Mouse (Mus musculus): ENCODE data around the gene C8g. TPM values are rescaled to one million over a fixed set of nuclear protein-coding genes. Genes with fewer than 3 reads are reported as not detected.

Gene C8g
- polyA plus RNA-seq, 1 experiment from 2014 or later = 7.2 TPM

DNA sequence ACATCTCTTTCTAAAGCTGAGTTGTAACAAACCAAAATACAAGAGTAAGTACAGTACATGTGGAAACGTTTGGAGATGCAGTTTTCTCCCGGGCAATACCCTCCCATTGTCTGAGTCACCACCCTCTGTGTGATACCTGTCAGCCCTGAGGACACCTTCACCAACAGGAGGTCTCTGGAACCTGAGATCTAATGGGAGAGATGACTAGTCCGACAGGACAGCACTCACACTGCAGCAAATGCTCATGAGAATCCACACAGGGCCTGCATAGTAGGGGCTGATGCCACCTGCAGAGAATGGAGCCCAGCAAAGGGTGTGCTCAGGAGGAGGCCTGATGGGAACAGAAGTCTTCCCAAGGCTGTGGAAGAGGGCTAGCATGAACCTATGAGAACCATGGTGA is 40.1 kb downstream of the C8g start:
- Histone ChIP-seq H3K9me3 (replicated peaks) (no peaks in the 10 kb centered on the region), H3K4me3 (replicated peaks) (peak overlapping the region; percentile 62), H3K4me2 (replicated peaks) (peak overlapping the region; percentile 80), H3K9ac (no peak overlapping the region), H3K4me1 (peaks cover 39% of the 10 kb centered on the region), H3K36me3 (0 out of 2 replicates have a peak, but pooled peaks cover 9% of the 10 kb centered on the region), H3K27me3 (no peaks in the 10 kb centered on the region), H3K27ac (replicated peaks) (peak overlapping the region; percentile 86)
- ATAC-seq (ENCODE audit: insufficient number of reproducible peaks, low FRiP score, low TSS enrichment, low read depth) = no peak
- WGBS = 14% methylated on average over 3 of the region's 3 CpGs

DNA sequence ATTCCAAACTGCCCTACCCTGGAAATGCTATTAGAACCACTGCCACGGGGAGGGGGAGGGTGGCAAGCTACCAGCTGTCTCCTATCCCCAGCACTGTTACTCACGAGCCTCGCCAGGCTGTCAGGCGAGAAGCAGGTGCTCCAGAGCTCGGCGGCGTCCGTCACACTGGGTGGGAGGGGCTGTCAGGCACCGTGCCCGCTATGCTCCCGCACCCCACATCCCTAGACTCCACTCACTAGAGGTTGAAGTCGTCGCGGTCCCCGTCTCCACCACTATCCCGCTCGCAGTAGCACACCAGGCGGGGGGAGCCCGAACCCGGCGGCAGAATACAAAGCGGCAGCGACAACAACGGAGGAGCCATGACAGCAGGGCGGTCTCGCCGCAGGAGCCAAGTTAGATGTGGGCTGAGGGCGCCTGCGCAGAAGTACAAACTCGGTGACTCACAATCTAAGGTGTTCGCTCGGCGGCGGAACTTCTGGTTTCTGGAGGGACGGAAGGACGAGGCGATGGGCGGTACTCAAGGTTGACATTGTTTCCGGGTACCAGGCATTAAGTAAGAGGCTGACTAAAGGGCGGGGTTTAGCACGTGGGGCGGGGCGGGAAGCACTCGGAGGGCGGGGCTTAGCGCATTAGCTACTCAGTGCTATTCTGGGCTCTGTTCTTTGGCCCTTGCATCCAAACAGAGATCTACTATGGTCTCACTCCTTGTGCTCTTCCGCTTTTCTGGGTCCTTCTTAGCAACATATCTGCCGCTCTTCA is 40.8 kb downstream of the C8g start, which contains the start of gene Paxx:
TSS of gene Paxx (minus strand) at position 544 of the 759 bp plus-strand sequence.
- no peaks in the 10 kb centered on the region for H3K27me3 ChIP-seq
- peak; percentile 91 for ATAC-seq (ENCODE audit: insufficient number of reproducible peaks, low FRiP score, low TSS enrichment, low read depth)
- H3K4me1 ChIP-seq = peaks cover 35% of the 10 kb centered on the region
- WGBS = 2% methylated on average over 48 of the region's 48 CpGs
- H3K4me3 ChIP-seq (replicated peaks) = peak within 1 kb of the TSS; percentile 62
- H3K9ac ChIP-seq = peak within 1 kb of the TSS; percentile 54
- H3K27ac ChIP-seq (replicated peaks) = peak within 1 kb of the TSS; percentile 86
- 0 out of 2 replicates have a peak, but pooled peaks cover 9% of the 10 kb centered on the region for H3K36me3 ChIP-seq
- H3K4me2 ChIP-seq (replicated peaks) = peak within 1 kb of the TSS; percentile 80
- no peaks in the 10 kb centered on the region for H3K9me3 ChIP-seq (replicated peaks)

DNA sequence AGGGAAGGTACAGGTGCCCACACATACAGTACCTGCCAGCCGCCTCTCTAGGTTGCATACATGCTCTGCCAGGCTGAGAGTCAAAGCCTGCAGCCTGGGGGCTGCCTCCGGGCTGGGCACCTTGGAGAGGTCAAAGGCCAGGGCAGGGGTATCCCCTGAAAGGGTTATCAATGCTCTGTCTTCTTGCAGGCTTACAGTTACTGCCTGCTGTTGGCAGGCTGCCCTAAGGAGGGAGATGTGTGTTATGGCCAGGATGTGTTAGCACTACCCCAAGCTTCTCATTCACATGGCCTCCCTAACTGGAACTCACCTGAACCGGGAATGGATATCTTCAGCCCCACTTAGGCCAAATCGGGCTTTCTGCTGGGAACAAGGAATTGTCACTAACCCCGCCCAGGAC is 41.4 kb downstream of the C8g start:
- ATAC-seq (ENCODE audit: insufficient number of reproducible peaks, low FRiP score, low TSS enrichment, low read depth) = no peak

DNA sequence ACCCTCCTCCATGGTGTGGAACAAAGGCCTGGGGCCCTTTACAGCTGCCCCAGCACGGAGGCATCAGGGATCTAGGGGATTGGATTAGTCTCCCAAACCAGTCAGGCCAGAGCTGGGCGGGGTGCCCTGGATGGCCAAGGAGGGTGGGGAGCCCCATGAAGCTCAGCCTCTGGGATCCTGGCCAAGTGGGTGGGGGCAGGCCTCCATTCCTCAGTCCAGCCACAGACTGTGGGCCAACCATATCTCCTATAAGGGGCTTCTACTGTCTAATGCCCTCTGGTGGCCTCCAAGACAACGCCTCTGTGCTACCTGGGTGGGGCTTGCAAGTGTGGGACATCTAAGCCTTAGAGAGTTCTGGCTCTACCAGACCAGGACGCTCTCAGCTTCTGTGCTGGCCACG is 42.6 kb downstream of the C8g start:
- H3K27me3 ChIP-seq = no peaks in the 10 kb centered on the region
- 71% methylated on average over 5 of the region's 5 CpGs for WGBS
- no peak overlapping the region for H3K9ac ChIP-seq
- H3K9me3 ChIP-seq (replicated peaks) = no peaks in the 10 kb centered on the region
- H3K4me1 ChIP-seq = peaks cover 33% of the 10 kb centered on the region
- peak overlapping the region; percentile 24; the same call in 1 of the 2 replicates for H3K27ac ChIP-seq (replicated peaks)
- peak; percentile 19; the same call in 1 of the 2 replicates for ATAC-seq (ENCODE audit: insufficient number of reproducible peaks, low FRiP score, low TSS enrichment, low read depth)
- 0 out of 2 replicates have a peak, but pooled peaks cover 9% of the 10 kb centered on the region for H3K36me3 ChIP-seq
- H3K4me3 ChIP-seq (replicated peaks) = no peak overlapping the region
- H3K4me2 ChIP-seq (replicated peaks) = no peak overlapping the region

More for the DNA sequence above, 41.4 kb downstream of the C8g start:
- Histone ChIP-seq H3K9ac (peak overlapping the region; percentile 54), H3K4me2 (replicated peaks) (peak overlapping the region; percentile 80), H3K9me3 (replicated peaks) (no peaks in the 10 kb centered on the region), H3K27me3 (no peaks in the 10 kb centered on the region), H3K36me3 (0 out of 2 replicates have a peak, but pooled peaks cover 9% of the 10 kb centered on the region), H3K4me1 (peaks cover 33% of the 10 kb centered on the region), H3K4me3 (replicated peaks) (peak overlapping the region; percentile 62), H3K27ac (replicated peaks) (peak overlapping the region; percentile 86)
- 32% methylated on average over 5 of the region's 5 CpGs for WGBS

GRCm38 (mm10) chr2:25457022-25457896 is 44.3 kb downstream of the C8g start:
- Histone ChIP-seq H3K9ac (no peak overlapping the region), H3K36me3 (0 out of 2 replicates have a peak, but pooled peaks cover 9% of the 10 kb centered on the region), H3K27ac (replicated peaks) (0 out of 2 replicates have a peak overlapping the region, but pooled peaks have one; percentile 36), H3K4me1 (peaks cover 33% of the 10 kb centered on the region), H3K27me3 (no peaks in the 10 kb centered on the region), H3K4me2 (replicated peaks) (no peak overlapping the region), H3K4me3 (replicated peaks) (peak overlapping the region; percentile 8; the same call in 1 of the 2 replicates), H3K9me3 (replicated peaks) (no peaks in the 10 kb centered on the region)
- no peak for ATAC-seq (ENCODE audit: insufficient number of reproducible peaks, low FRiP score, low TSS enrichment, low read depth)
- 76% methylated on average over 9 of the region's 9 CpGs for WGBS

GRCm38 (mm10) chr2:25456205-25456953 is 45.1 kb downstream of the C8g start, which contains the start of gene Clic3:
Clic3 (plus strand) TSS chr2:25456838.
- peaks cover 28% of the 10 kb centered on the region for H3K4me1 ChIP-seq
- H3K9ac ChIP-seq = no peak within 1 kb of the TSS

GRCm38 (mm10) chr2:25452951-25453350 is 48.6 kb downstream of the C8g start:
- H3K9ac ChIP-seq = no peak overlapping the region

More at GRCm38 (mm10) chr2:25456205-25456953, 45.1 kb downstream of the C8g start, which contains the start of gene Clic3:
- Histone ChIP-seq H3K36me3 (0 out of 2 replicates have a peak, but pooled peaks cover 9% of the 10 kb centered on the region), H3K27me3 (no peaks in the 10 kb centered on the region), H3K9me3 (replicated peaks) (no peaks in the 10 kb centered on the region), H3K4me2 (replicated peaks) (no peak within 1 kb of the TSS), H3K4me3 (replicated peaks) (peak within 1 kb of the TSS; percentile 8; the same call in 1 of the 2 replicates), H3K27ac (replicated peaks) (0 out of 2 replicates have a peak within 1 kb of the TSS, but pooled peaks have one; percentile 36)
- no peak for ATAC-seq (ENCODE audit: insufficient number of reproducible peaks, low FRiP score, low TSS enrichment, low read depth)
- 53% methylated on average over 14 of the region's 14 CpGs for WGBS

DNA sequence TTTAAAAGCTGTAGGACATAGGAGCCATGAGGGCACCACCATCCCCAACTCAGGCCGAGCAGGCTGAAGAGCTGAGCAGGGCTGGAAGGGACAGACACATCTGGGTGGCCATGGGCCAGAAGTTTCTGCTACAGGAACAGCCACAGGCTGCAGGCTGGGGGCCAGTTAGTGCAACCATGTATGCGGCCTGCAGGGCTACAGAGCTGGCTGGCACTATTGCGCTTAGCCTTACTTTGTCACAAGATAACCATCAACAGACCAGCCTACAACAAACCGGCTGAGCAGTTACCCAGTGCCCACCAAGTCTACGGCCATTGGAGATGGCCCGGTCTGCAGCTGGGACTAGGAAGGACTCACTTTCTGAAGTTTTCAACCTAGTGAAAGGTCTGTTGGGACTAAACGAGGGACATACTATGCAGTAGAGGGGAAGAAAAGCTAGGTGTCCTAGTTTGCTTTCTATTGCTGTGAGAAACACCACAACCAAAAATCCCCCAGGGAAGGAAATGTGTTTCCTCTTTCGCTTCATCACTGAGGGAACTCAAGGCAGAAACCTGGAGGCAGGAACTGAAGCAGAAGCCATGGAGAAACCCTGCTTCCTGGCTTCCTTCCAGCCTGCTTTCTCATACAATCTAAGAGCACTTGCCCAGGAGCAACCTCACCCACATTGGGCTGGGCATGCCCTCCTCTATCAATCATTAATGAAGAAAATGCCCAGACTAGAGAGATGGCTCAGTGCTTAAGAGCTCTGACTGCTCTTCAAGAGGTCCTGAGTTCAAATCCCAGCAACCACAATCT is 50.5 kb downstream of the C8g start:
- Histone ChIP-seq H3K4me2 (replicated peaks) (no peak overlapping the region), H3K9me3 (replicated peaks) (no peaks in the 10 kb centered on the region), H3K36me3 (no peaks in the 10 kb centered on the region), H3K27ac (replicated peaks) (no peak overlapping the region), H3K4me3 (replicated peaks) (no peak overlapping the region), H3K9ac (no peak overlapping the region), H3K4me1 (no peaks in the 10 kb centered on the region), H3K27me3 (no peaks in the 10 kb centered on the region)
- ATAC-seq (ENCODE audit: insufficient number of reproducible peaks, low FRiP score, low TSS enrichment, low read depth) = no peak
- 75% methylated on average over 8 of the region's 8 CpGs for WGBS

More at GRCm38 (mm10) chr2:25452951-25453350, 48.6 kb downstream of the C8g start:
- Histone ChIP-seq H3K27ac (replicated peaks) (no peak overlapping the region), H3K36me3 (no peaks in the 10 kb centered on the region), H3K4me1 (0 out of 2 replicates have a peak, but pooled peaks cover 4% of the 10 kb centered on the region), H3K4me2 (replicated peaks) (no peak overlapping the region), H3K9me3 (replicated peaks) (no peaks in the 10 kb centered on the region), H3K27me3 (no peaks in the 10 kb centered on the region), H3K4me3 (replicated peaks) (no peak overlapping the region)
- 46% methylated on average over 1 of the region's 1 CpGs for WGBS
- no peak for ATAC-seq (ENCODE audit: insufficient number of reproducible peaks, low FRiP score, low TSS enrichment, low read depth)

Measured in embryonic facial prominence, embryonic 15.5 days (tissue).